Mouse (Mus musculus): ENCODE results near the gene Nova1.

Gene Nova1

DNA sequence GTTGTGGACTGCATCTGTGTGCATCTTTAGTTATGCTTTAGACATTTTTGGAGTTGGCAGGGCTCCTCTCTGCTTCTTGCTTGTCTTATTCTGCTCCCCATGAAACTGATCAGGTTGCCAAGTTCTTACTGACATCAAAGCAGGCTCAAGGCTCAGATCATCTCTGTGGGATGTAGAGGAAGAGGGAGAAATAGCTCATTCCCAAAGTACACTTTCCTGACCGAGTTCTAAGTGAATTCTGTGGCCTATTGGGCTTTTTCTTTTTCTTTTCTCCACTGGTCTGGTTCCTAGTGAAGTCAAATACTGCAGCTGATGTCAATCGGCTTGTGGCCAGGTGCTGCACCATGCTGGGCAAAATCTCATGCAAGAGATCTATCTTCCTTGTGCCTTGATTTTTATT is 152.0 kb downstream of the Nova1 start:
- no peak for DNase-seq (ENCODE audit: low spot score)

DNA sequence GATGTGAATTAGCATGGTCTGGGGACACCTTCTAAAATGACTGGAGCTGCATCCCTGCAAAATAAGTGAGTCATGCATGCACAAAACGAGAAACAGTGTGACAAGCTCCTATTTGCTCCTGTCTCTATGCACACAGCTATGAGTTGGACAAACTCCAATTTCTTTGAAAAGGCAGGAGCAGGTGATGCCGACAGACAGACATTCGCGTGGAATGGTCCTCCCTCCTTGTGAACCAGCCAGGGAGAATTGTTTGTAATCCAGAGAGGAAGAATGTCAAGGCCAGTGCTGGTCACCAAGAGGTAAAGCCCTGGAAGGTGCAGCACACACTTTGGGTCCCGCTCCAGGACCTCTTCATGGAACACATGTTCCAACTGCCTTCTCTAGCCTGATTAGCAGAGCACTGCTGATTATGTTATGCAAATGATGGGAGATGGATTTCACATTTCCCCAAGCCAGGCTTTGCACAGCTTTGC is 172.6 kb downstream of the Nova1 start:
- DNase-seq (ENCODE audit: low spot score) = no peak

- DNase-seq (ENCODE audit: low spot score) = no peak
Observed at GRCm38 (mm10) chr12:46645365-46645962, 173.3 kb downstream of the Nova1 start.
